Mouse (Mus musculus) urinary bladder, postnatal 0 days (tissue): ENCODE measurements around the gene Acvrl1. TPM values are rescaled to one million over a fixed set of nuclear protein-coding genes. Genes with fewer than 3 reads are reported as not detected.

Source experiments
- microRNA-seq: library from miRNA; unstranded; fragments of <30 nt; microRNA quantifications from one replicate; pipeline ENCODE4, GENCODE M21; 2016
- polyA plus RNA-seq: library from polyadenylated mRNA; unstranded; fragments of >200 nt; fragmentation: Nextera tagmentation; extraction: Ambion mirVana; gene quantifications from 2 replicates; pipeline ENCODE4 v1.2.1, GENCODE M21; 2015

The Acvrl1 gene
- polyA plus RNA-seq = 21.8 and 22.6 TPM in 2 replicates

DNA sequence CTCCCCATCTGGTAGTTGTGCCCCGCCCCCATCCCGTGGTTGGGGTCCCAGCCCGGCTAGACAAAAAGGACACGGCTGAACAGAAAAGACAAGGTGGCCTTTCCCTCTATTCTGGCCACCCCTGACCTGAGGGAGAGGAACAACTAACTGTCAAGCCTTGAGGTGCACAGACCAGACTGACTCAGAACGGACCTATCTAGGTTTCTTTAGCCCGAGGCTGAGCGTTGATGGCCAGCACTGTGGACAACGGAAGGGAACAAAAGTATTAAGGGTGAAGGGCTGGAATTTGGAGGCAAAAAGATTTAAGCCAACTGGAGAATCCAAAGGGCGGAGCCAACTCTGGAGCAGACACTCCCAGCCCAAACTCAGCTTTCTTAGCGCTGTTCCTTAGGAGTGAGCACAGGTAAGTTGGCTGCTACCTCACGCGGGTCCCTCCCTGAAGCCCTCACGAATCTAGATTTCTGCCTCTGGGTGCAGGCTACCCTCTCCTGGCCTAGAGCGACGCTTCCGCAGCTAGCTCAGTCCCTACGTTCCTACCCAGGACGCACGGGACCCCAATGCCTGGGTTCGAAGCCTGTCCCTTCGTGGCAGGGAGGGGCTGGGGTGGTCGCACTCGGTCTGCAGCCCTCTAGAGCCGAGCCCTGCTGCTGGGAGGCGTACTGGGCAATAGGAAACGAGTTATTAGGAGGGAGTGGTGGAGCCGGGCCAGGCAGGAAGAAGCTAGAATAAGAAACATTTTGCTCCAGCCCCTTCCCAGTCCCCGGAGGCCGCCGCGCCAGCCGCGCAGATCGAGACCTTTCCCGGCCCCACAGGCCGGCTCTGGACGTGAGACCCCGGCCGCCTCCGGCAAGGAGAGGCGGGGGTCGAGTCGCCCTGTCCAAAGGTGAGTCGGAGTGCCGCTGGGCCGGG is at the start of gene Acvrl1:
Gene Acvrl1 (plus strand): TSS at position 342 of the 909 bp plus-strand sequence.

DNA sequence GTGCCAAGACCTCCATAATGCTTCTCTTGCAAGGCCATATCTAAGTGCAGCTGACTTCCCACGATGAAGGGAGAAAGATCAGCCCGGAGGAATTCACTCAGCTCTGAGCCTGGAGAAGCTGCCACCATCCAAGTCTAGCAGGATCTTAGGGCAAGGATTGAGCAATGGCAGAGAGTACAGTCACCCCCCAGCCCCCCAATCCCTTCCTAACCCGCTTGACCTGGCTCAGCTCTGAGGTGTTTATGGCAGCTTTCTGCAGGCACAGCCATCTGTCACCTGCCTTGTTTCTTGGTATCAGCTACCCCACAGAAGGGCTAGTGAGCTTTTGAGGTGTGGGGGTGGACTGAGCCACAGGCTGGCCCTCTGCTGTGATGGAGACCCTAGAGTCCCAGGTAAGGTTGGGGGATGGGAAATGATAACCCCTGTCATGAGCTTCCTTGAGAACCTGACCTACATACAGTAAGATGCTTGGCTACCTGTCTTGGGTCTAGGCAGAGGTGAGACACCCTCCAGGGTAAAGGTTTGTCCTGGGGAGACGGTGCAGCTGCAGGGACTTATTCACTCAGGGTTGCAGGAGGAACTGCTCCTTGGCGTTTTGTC is 12.7 kb upstream of the Acvrl1 start, which contains the start of gene Ankrd33:
Gene Ankrd33 (plus strand): TSS at position 245 of the 600 bp plus-strand sequence.

DNA sequence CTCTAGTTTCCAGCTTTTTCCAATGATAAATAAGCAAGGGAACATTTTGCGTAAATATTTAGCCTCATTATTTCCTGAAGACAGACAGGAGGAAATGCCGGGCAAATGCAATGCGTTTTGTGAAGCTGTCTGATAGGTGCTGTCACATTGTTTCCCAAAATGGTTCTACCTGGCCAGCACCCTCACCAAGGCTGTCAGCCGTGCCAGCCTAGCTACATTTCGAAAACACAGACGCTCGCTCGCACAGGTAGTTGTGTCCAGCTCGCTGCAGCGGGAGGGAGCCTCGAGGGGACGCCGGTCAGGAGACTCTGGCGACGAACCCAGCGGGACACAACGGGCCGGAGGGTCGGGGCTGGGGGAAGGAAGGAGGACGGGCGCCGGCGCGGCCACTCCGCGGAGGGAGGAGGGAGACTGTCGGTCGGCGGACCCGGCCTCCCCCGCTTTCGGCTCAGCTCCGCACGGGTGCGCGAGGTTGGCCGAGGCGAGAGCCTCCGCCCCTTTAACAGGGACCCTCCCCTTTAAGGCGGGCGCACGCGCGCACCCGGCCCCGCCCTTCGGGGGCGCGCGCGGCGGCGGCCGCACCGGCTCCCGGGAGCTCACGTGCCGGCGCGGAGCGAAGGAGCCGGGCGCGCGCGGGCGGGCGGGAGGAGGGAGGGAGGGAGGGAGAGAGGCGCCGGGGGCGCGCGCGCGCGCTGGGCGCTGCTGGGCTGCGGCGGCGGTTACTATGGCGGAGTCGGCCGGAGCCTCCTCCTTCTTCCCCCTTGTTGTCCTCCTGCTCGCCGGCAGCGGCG is 45.3 kb downstream of the Acvrl1 start, which contains the start of gene Acvr1b:
Gene Acvr1b (plus strand): TSS at position 647 of the 791 bp plus-strand sequence.

Small RNA genes within 50 kb of the gene (microRNA-seq; reads per million reads assigned to microRNA genes)
- 0.93 reads per million for gene Mir6962

Other genes starting within 250 kb of the Acvrl1 start
- not detected in 2 replicates for gene Gm47841, start 81.1 kb upstream of the Acvrl1 start, polyA plus RNA-seq
- 0.12 and 0.21 TPM in 2 replicates for gene Fignl2, start 50.0 kb upstream of the Acvrl1 start, polyA plus RNA-seq
- not detected in 2 replicates for gene Ankrd33, start 12.8 kb upstream of the Acvrl1 start, polyA plus RNA-seq
- 3.3 and 3.4 TPM in 2 replicates for gene Acvr1b, start 45.5 kb downstream of the Acvrl1 start, polyA plus RNA-seq
- 1.2 TPM in 2 replicates for gene Grasp, start 95.7 kb downstream of the Acvrl1 start, polyA plus RNA-seq
- gene Nr4a1, start 125.7 kb downstream of the Acvrl1 start, polyA plus RNA-seq = 14.3 and 20.2 TPM in 2 replicates
- 40.7 and 49.5 TPM in 2 replicates for gene Atg101, start 155.8 kb downstream of the Acvrl1 start, polyA plus RNA-seq
- 5.5 and 11.7 TPM in 2 replicates for gene 6030408B16Rik, start 164.7 kb downstream of the Acvrl1 start, polyA plus RNA-seq
- 4.7 and 4.8 TPM in 2 replicates for gene Krt80, start 241.6 kb downstream of the Acvrl1 start, polyA plus RNA-seq